Mouse (Mus musculus) right cerebral cortex, postnatal 25 days (tissue): ENCODE measurements at regions not wholly inside any gene's neighbourhood (a gene's known extent, or its start where the extent isn't known, plus 50 kb on each side); places are given as distances from the start of the nearest gene placed in this dataset.

Experiments
- DNase-seq: peaks from one replicate; pipeline ENCODE4 v3.0.0; 2022

GRCm38 (mm10) chr2:148558365-148558764, 114.0 kb upstream of the Nxt1 start:
- no peak for DNase-seq

GRCm38 (mm10) chr2:148551207-148551606, 107.8 kb upstream of the Cd93 start:
- no peak for DNase-seq

GRCm38 (mm10) chr2:148549618-148550017, 106.3 kb upstream of the Cd93 start:
- DNase-seq = no peak

- DNase-seq = no peak
Measured at GRCm38 (mm10) chr2:148542340-148542739, 99.0 kb upstream of the Cd93 start.

GRCm38 (mm10) chr2:148537914-148538510, 94.6 kb upstream of the Cd93 start:
- no peak for DNase-seq

- DNase-seq = no peak
Measured at GRCm38 (mm10) chr2:148537251-148537650, 93.9 kb upstream of the Cd93 start.

GRCm38 (mm10) chr2:148536608-148537007, 93.2 kb upstream of the Cd93 start:
- no peak for DNase-seq

GRCm38 (mm10) chr2:148535562-148536180, 92.3 kb upstream of the Cd93 start:
- DNase-seq = peak; percentile 22

- DNase-seq = no peak
Measured at GRCm38 (mm10) chr2:148532051-148532450, 88.7 kb upstream of the Cd93 start.

GRCm38 (mm10) chr2:148530546-148530945, 87.2 kb upstream of the Cd93 start:
- no peak for DNase-seq

GRCm38 (mm10) chr2:148529900-148530299, 86.5 kb upstream of the Cd93 start:
- DNase-seq = no peak

- DNase-seq = no peak
Measured at GRCm38 (mm10) chr2:148527755-148528154, 84.4 kb upstream of the Cd93 start.

- no peak for DNase-seq
Measured at GRCm38 (mm10) chr2:148525496-148525895, 82.1 kb upstream of the Cd93 start.

GRCm38 (mm10) chr2:148523401-148523800, 80.0 kb upstream of the Cd93 start:
- no peak for DNase-seq

GRCm38 (mm10) chr2:148522936-148523335, 79.6 kb upstream of the Cd93 start:
- DNase-seq = no peak

- no peak for DNase-seq
Measured at GRCm38 (mm10) chr2:148521966-148522575, 78.7 kb upstream of the Cd93 start.

- DNase-seq = no peak
Measured at GRCm38 (mm10) chr2:148520291-148520690, 76.9 kb upstream of the Cd93 start.

- DNase-seq = no peak
Measured at GRCm38 (mm10) chr2:148519689-148520290, 76.4 kb upstream of the Cd93 start.

- no peak for DNase-seq
Measured at GRCm38 (mm10) chr2:148517906-148518305, 74.5 kb upstream of the Cd93 start.

- DNase-seq = peak; percentile 8
Measured at GRCm38 (mm10) chr2:148510008-148510681, 66.8 kb upstream of the Cd93 start.

- no peak for DNase-seq
Measured at GRCm38 (mm10) chr2:148509357-148509756, 66.0 kb upstream of the Cd93 start.

GRCm38 (mm10) chr2:148507523-148507922, 64.2 kb upstream of the Cd93 start:
- no peak for DNase-seq

- DNase-seq = no peak
Measured at GRCm38 (mm10) chr2:148506966-148507365, 63.6 kb upstream of the Cd93 start.

GRCm38 (mm10) chr2:148505651-148506050, 62.3 kb upstream of the Cd93 start:
- DNase-seq = no peak
